Mouse (Mus musculus) stomach, adult 2 months (tissue): ENCODE data around the gene Prps2. TPM values are rescaled to one million over a fixed set of nuclear protein-coding genes. Genes with fewer than 3 reads are reported as not detected.

Source experiments
- polyA plus RNA-seq: library from polyadenylated mRNA; depleted of rRNA; stranded (reverse); fragments of >200 nt; gene quantifications from 2 replicates; pipeline ENCODE4 v1.2.3, GENCODE M21; 2012; rRNA removed

Gene Prps2
- 8.9 and 11.0 TPM in 2 replicates for polyA plus RNA-seq

GRCm38 (mm10) chrX:167382047-167382853 is at the start of gene Prps2:
Gene Prps2, minus strand, starts transcription at chrX:167382749.

GRCm38 (mm10) chrX:167330399-167330798 is 52.1 kb downstream of the Prps2 start, which contains the start of gene Tlr7:
Gene Tlr7, minus strand, starts transcription at chrX:167330558.

Other genes starting within 250 kb of the Prps2 start
- 33.7 and 39.6 TPM in 2 replicates for gene Tmsb4x, start 173.4 kb downstream of the Prps2 start, polyA plus RNA-seq
- 0.04 TPM in 1 of 2 replicates, not detected in the other for gene Tlr8, start 118.4 kb downstream of the Prps2 start, polyA plus RNA-seq
- gene Tlr7, start 52.2 kb downstream of the Prps2 start, polyA plus RNA-seq: not detected in 2 replicates